Mouse (Mus musculus): ENCODE results near the gene Mbd6. TPM values are rescaled to one million over a fixed set of nuclear protein-coding genes. Genes with fewer than 3 reads are reported as not detected.
A peak's percentile ranks its signal among the peaks of the same experiment; 100 is the strongest.

Gene Mbd6
- polyA plus RNA-seq, 1 experiment from 2014 or later = 19.6 TPM

DNA sequence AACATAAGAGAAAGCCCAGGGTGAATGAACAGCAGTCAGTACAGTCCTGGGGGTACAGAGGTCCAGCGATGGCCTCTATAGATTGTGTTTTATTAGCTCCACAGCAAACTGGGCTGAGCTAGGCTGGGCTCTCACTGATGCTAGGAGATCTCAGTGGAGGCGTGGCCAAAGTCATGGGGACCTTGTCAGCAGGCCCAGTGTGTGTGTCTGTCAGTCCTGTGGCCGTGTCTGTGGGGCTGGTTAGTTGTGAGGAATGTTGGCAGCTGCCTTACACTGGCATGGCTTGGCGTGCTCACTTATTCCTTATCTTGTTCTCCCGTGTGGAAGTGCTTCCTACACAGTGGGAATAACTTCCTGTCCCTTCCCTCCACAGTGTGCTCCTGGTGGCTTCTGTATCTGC lies 20.4 kb downstream of the Mbd6 start:
- peaks cover 20% of the 10 kb centered on the region for H3K4me1 ChIP-seq
- H3K4me2 ChIP-seq (replicated peaks) = no peak overlapping the region
- H3K36me3 ChIP-seq = peaks cover 47% of the 10 kb centered on the region
- H3K4me3 ChIP-seq (replicated peaks) = no peak overlapping the region
- no peak overlapping the region for H3K27ac ChIP-seq (replicated peaks)
- H3K27me3 ChIP-seq = peaks cover 5% of the 10 kb centered on the region
- no peaks in the 10 kb centered on the region for H3K9me3 ChIP-seq (replicated peaks)
- no peak for ATAC-seq (ENCODE audit: insufficient number of reproducible peaks, low FRiP score, low TSS enrichment, low read depth)
- H3K9ac ChIP-seq = 0 out of 2 replicates have a peak overlapping the region, but pooled peaks have one; percentile 2
- WGBS = 83% methylated on average over 5 of the region's 5 CpGs

DNA sequence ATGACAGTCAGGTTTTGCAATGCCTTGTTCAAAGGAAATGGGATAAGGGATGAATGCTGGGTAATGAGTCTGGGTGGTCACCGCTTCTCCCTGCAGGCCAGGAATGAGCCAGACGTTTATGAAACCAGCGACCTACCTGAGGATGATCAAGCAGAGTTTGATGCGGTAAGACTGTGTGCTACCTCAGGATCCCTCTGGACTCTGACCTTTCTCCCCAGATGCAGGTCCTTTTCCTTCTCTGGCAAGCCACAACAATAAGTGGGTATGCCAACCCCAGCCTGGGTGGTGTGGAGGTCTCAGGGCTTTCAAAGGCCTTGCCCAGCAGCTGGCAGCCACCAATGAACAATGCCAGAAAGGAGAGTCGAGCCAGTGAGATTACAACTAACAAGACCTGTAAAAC lies 21.5 kb downstream of the Mbd6 start:
- H3K4me1 ChIP-seq = peaks cover 27% of the 10 kb centered on the region
- peak overlapping the region; percentile 100; the same call in 1 of the 2 replicates for H3K9ac ChIP-seq
- peaks cover 36% of the 10 kb centered on the region for H3K36me3 ChIP-seq
- 66% methylated on average over 5 of the region's 5 CpGs for WGBS
- H3K4me3 ChIP-seq (replicated peaks) = peak overlapping the region; percentile 99
- H3K4me2 ChIP-seq (replicated peaks) = peak overlapping the region; percentile 86
- ATAC-seq (ENCODE audit: insufficient number of reproducible peaks, low FRiP score, low TSS enrichment, low read depth) = no peak
- H3K9me3 ChIP-seq (replicated peaks) = no peaks in the 10 kb centered on the region
- no peak overlapping the region for H3K27ac ChIP-seq (replicated peaks)
- peaks cover 8% of the 10 kb centered on the region for H3K27me3 ChIP-seq

GRCm38 (mm10) chr10:127266112-127267091 lies 22.4 kb downstream of the Mbd6 start, which contains the start of gene Dctn2:
Dctn2 (plus strand) TSS chr10:127266368.
- no peaks in the 10 kb centered on the region for H3K9me3 ChIP-seq (replicated peaks)
- peak within 1 kb of the TSS; percentile 87 for H3K27ac ChIP-seq (replicated peaks)
- peak within 1 kb of the TSS; percentile 86 for H3K4me2 ChIP-seq (replicated peaks)
- peak; percentile 97 for ATAC-seq (ENCODE audit: insufficient number of reproducible peaks, low FRiP score, low TSS enrichment, low read depth)
- peak within 1 kb of the TSS; percentile 99 for H3K4me3 ChIP-seq (replicated peaks)
- peaks cover 9% of the 10 kb centered on the region for H3K27me3 ChIP-seq
- peak within 1 kb of the TSS; percentile 100 for H3K9ac ChIP-seq
- peaks cover 33% of the 10 kb centered on the region for H3K4me1 ChIP-seq
- under 1% methylated on average over 69 of the region's 70 CpGs for whole genome bisulfite sequencing
- H3K36me3 ChIP-seq = peaks cover 28% of the 10 kb centered on the region

GRCm38 (mm10) chr10:127265727-127266111 lies 23.1 kb downstream of the Mbd6 start:
- ATAC-seq (ENCODE audit: insufficient number of reproducible peaks, low FRiP score, low TSS enrichment, low read depth) = no peak
- 30% methylated on average over 4 of the region's 4 CpGs for WGBS

GRCm38 (mm10) chr10:127264971-127265370 lies 23.8 kb downstream of the Mbd6 start:
- H3K4me1 ChIP-seq = peaks cover 33% of the 10 kb centered on the region
- H3K36me3 ChIP-seq = peaks cover 14% of the 10 kb centered on the region
- no peaks in the 10 kb centered on the region for H3K9me3 ChIP-seq (replicated peaks)
- no peak overlapping the region for H3K9ac ChIP-seq
- ATAC-seq (ENCODE audit: insufficient number of reproducible peaks, low FRiP score, low TSS enrichment, low read depth) = no peak
- H3K4me3 ChIP-seq (replicated peaks) = no peak overlapping the region
- 66% methylated on average over 4 of the region's 4 CpGs for WGBS
- H3K4me2 ChIP-seq (replicated peaks) = no peak overlapping the region
- peaks cover 9% of the 10 kb centered on the region for H3K27me3 ChIP-seq
- H3K27ac ChIP-seq (replicated peaks) = no peak overlapping the region

More at GRCm38 (mm10) chr10:127265727-127266111, 23.1 kb downstream of the Mbd6 start:
- Histone ChIP-seq H3K27me3 (peaks cover 9% of the 10 kb centered on the region), H3K36me3 (peaks cover 22% of the 10 kb centered on the region), H3K4me1 (peaks cover 33% of the 10 kb centered on the region), H3K4me3 (replicated peaks) (peak overlapping the region; percentile 99), H3K9ac (no peak overlapping the region), H3K9me3 (replicated peaks) (no peaks in the 10 kb centered on the region), H3K4me2 (replicated peaks) (peak overlapping the region; percentile 86), H3K27ac (replicated peaks) (no peak overlapping the region)

DNA sequence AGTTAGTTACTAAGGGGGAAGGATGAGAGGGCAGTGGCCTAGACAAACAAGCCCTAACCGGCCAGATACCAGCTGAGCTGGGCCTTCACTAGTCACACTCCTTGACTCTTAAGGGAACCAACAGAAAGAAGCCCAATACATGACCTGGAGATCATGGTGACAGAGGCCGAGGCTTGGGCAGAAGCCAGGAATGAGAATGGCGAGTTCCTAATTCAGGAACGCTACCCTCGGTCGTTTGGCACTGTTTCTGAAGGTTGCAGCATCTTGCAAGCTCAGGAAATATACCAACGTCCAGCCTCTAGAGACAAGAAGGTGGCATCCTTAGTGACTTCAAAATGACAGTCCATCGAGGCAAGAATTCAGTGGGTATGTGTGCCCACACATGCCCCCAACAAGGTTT lies 24.5 kb downstream of the Mbd6 start:
- H3K36me3 ChIP-seq = peaks cover 12% of the 10 kb centered on the region; the same call in 1 of the 2 replicates
- H3K27me3 ChIP-seq = peaks cover 9% of the 10 kb centered on the region
- no peak overlapping the region for H3K27ac ChIP-seq (replicated peaks)
- no peak overlapping the region for H3K9ac ChIP-seq
- 76% methylated on average over 8 of the region's 8 CpGs for WGBS
- H3K4me3 ChIP-seq (replicated peaks) = no peak overlapping the region
- peaks cover 33% of the 10 kb centered on the region for H3K4me1 ChIP-seq
- H3K4me2 ChIP-seq (replicated peaks) = no peak overlapping the region
- no peaks in the 10 kb centered on the region for H3K9me3 ChIP-seq (replicated peaks)
- ATAC-seq (ENCODE audit: insufficient number of reproducible peaks, low FRiP score, low TSS enrichment, low read depth) = no peak

GRCm38 (mm10) chr10:127263631-127264030 lies 25.2 kb downstream of the Mbd6 start:
- WGBS = 46% methylated on average over 3 of the region's 3 CpGs
- peaks cover 6% of the 10 kb centered on the region; the same call in 1 of the 2 replicates for H3K36me3 ChIP-seq
- ATAC-seq (ENCODE audit: insufficient number of reproducible peaks, low FRiP score, low TSS enrichment, low read depth) = no peak
- H3K9ac ChIP-seq = no peak overlapping the region
- H3K4me1 ChIP-seq = peaks cover 32% of the 10 kb centered on the region
- H3K4me2 ChIP-seq (replicated peaks) = no peak overlapping the region
- H3K27ac ChIP-seq (replicated peaks) = no peak overlapping the region
- no peaks in the 10 kb centered on the region for H3K9me3 ChIP-seq (replicated peaks)
- H3K27me3 ChIP-seq = peaks cover 9% of the 10 kb centered on the region
- H3K4me3 ChIP-seq (replicated peaks) = no peak overlapping the region; the same call in 1 of the 2 replicates

- Histone ChIP-seq H3K9ac (peak within 1 kb of the TSS; percentile 45), H3K27ac (replicated peaks) (no peak within 1 kb of the TSS), H3K4me3 (replicated peaks) (peak within 1 kb of the TSS; percentile 50), H3K36me3 (no peaks in the 10 kb centered on the region), H3K4me1 (peaks cover 23% of the 10 kb centered on the region), H3K4me2 (replicated peaks) (peak within 1 kb of the TSS; percentile 90), H3K27me3 (peaks cover 9% of the 10 kb centered on the region), H3K9me3 (replicated peaks) (no peaks in the 10 kb centered on the region)
- under 1% methylated on average over 53 of the region's 53 CpGs for WGBS
- ATAC-seq (ENCODE audit: insufficient number of reproducible peaks, low FRiP score, low TSS enrichment, low read depth) = no peak
Observed at GRCm38 (mm10) chr10:127262548-127263398, 26.0 kb downstream of the Mbd6 start, which contains the start of gene Kif5a. Kif5a (minus strand) TSS chr10:127263348.

- Histone ChIP-seq H3K9ac (no peak overlapping the region; the same call in 1 of the 2 replicates), H3K4me1 (peaks cover 15% of the 10 kb centered on the region), H3K4me3 (replicated peaks) (peak overlapping the region; percentile 50), H3K36me3 (no peaks in the 10 kb centered on the region), H3K4me2 (replicated peaks) (peak overlapping the region; percentile 90), H3K9me3 (replicated peaks) (no peaks in the 10 kb centered on the region), H3K27ac (replicated peaks) (no peak overlapping the region), H3K27me3 (peaks cover 9% of the 10 kb centered on the region)
- WGBS = 60% methylated on average over 15 of the region's 15 CpGs
- ATAC-seq (ENCODE audit: insufficient number of reproducible peaks, low FRiP score, low TSS enrichment, low read depth) = no peak
Observed at GRCm38 (mm10) chr10:127261706-127262547, 26.9 kb downstream of the Mbd6 start.

DNA sequence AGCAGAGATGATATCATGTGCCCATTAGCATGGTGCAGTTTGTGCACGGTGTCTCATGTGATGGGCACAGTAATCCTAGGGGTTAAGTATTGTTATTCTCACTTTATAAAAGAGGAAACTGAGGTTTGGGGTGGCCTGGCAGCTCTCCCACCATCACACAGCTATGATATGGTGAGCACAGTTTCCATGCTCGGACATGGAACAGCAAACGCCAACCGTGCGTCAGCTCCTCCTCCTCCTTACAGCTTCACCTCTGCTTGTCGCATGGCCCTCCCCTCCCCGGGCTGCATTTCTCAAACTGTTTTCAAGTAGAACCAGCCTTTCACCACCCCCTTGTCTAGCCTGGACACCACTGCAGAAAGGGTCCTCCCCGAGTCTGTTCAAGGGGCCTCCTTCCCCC lies 30.3 kb downstream of the Mbd6 start:
- H3K36me3 ChIP-seq = no peaks in the 10 kb centered on the region
- no peak overlapping the region for H3K4me3 ChIP-seq (replicated peaks)
- H3K9me3 ChIP-seq (replicated peaks) = no peaks in the 10 kb centered on the region
- no peak overlapping the region for H3K4me2 ChIP-seq (replicated peaks)
- H3K4me1 ChIP-seq = peaks cover 13% of the 10 kb centered on the region
- ATAC-seq (ENCODE audit: insufficient number of reproducible peaks, low FRiP score, low TSS enrichment, low read depth) = no peak
- WGBS = 71% methylated on average over 8 of the region's 8 CpGs
- no peak overlapping the region for H3K27ac ChIP-seq (replicated peaks)
- no peak overlapping the region for H3K9ac ChIP-seq
- H3K27me3 ChIP-seq = 0 out of 2 replicates have a peak, but pooled peaks cover 4% of the 10 kb centered on the region
